Mouse (Mus musculus) olfactory bulb, adult 2 months (tissue): Measurements from ENCODE around the gene Igfbpl1.

Experiments
- CTCF ChIP-seq: fragments of 200-500 bp; IDR thresholded peaks from 2 replicates; pipeline ENCODE4 v1.5.1; 2012; ENCODE audit warnings: low read depth, mild to moderate bottlenecking, low read length, moderate library complexity; ENCODE audit not compliant: insufficient read depth
- POLR2A ChIP-seq: fragments of 200-500 bp; IDR thresholded peaks from 2 replicates; pipeline ENCODE4 v1.6.1; 2012; ENCODE audit warnings: mild to moderate bottlenecking, low read depth, low read length, moderate library complexity; ENCODE audit not compliant: insufficient read depth

DNA sequence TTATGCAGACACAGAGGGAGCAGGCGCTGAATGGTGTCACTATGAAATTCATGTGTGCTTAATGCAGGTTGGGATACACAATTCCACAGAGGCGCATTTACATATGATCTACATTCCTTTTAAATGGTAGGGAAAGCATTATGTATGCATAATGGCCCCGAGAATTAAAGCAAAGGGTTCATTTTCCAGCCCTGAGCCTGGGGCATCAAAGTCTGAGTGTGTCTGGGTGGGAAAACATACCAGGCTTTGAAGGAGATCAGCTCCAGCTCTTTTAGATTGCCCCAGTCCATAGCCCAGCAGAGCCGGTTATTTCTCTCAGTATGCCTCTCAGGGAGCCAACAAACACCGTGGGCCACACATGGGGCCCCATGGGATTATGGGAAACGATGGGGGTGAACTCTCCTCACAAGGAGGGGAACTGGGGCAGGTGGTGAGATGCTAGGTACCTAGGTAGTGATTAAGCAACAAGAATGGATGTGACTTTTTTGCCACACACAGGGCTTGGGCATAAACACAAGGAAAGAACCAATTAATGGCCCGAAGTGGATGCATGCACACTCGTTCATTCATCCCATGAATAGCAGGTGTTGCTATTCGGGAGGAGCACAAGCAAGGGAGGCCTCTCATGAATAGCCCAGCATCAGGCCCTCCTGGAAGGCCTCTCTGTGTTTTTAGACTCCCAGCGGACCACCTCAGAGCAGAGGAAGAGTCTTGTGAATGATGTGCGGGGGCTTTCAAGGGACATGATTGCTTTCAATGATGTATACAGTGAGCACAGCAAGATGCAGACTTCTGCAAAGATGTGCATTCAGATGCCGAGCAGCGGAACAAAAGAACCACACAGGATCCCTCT is 3.4 kb upstream of the Igfbpl1 start:
- TF ChIP-seq CTCF (no peak), POLR2A (no peak)
